Mouse (Mus musculus): ENCODE measurements around the gene Adtrp.

The Adtrp gene

GRCm38 (mm10) chr13:41827581-41827980, 19.9 kb downstream of the Adtrp start:
- DNase-seq: no peak

DNA sequence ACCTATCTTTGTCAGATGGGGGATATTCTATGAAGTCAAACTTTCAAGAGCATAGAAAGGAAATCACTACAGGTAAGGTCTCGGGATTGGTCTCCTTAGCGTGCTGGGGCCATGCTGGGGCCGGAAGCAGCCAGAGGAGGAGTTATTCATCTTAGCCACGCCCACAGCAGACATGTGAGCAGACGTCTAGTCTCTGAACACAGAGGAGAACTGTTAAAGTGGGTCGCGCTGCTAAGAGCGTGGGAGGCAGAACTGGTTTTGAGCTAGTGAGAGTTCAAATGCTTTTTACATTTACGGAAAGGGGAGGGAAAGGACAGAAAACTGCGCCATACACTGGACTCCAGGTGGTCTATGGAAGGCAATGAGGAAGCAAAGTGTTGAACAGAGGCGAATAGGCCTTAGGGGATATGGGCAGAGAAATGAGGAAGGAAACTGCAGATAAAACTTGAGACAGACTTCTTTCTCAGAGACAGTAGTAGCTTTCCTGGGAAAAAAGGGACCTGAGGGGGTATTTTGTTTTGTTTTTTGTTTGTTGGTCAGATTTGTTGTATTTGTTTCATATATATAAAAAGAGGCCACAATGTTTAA, 22.0 kb downstream of the Adtrp start:
- peak; percentile 57 to 62 for DNase-seq

DNA sequence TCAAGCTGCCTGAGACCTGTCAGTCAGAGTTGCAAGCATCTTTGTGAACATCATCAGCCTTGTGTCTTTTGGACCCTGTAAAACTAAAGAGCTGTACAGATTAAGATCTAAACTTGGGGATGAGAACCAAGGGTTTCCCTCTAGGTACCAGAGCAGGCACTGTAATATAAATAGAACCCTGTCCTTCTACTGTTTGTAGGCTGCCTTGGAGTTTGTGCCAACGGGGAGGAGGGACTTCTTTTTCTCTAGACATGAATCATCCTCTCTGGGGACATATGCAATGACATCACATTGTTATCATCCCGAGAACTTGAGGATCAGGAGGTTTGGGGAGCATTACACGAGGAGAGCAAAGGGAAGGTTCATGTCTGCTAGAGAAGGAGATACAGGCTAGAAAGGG, 24.4 kb downstream of the Adtrp start:
- no peak for DNase-seq

DNA sequence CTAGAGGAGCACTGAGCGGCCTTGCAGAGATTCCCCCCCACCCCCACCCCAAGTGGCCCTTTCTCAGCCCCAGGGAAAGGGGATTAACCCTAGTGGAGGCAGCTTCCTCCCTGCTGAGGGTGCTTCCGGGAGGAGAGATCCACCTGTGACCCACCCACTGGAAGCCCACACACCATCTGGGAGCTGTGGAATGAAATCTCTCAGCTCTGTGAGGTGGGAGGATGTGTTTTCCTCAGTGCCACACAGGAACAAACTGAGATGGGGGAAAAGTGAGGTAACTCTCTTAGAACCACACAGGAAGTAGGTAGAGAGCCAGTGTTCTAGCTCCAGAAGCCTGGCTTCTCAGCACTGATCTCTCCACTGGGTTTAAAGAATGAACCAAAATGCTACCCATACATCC, 24.9 kb downstream of the Adtrp start:
- no peak for DNase-seq

DNA sequence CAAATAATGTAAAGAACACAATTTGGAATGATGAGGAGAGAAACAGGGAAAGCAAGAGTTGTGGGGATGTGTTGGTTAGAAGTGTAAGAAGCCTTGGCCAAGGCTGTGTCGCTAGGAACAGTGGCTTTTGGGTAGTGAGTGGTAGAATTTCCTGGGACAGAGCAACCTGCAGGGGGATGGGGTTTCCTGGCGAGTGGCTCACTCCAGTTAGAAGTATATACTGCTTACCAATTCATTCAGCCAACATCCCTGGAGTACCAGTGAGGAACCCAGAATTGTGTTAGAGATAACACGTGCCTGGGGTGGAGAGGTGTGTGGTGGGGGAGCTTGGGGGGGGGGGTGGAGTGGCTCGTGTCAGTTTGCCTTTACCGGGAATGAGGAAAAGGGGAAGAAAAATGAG, 25.4 kb downstream of the Adtrp start:
- DNase-seq: no peak

- DNase-seq: no peak
These were observed 26.5 kb downstream of the Adtrp start for GRCm38 (mm10) chr13:41820947-41821346.

GRCm38 (mm10) chr13:41819918-41820317, 27.6 kb downstream of the Adtrp start:
- no peak for DNase-seq

GRCm38 (mm10) chr13:41819484-41819883, 28.0 kb downstream of the Adtrp start:
- peak; percentile 8 to 11 for DNase-seq

DNA sequence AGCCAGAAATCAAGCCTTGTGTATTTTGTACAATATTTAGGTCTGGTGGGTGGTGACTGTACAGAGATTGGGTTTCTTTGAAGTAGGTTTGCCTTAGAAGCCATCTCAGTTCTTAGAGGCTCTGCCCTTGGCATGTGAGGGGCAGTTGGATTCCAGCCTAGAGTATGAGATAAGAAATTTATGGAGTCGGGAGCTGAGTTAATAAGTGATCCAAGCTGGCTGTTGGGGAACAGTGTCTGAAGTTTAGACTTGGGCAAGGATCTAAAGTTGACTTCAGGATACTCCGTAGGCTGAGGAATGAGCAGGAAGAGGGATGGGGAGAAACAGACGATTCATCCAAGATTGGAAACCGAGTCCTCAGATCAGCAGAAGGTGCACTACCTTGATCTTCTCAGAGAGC, 29.9 kb downstream of the Adtrp start:
- no peak for DNase-seq

DNA sequence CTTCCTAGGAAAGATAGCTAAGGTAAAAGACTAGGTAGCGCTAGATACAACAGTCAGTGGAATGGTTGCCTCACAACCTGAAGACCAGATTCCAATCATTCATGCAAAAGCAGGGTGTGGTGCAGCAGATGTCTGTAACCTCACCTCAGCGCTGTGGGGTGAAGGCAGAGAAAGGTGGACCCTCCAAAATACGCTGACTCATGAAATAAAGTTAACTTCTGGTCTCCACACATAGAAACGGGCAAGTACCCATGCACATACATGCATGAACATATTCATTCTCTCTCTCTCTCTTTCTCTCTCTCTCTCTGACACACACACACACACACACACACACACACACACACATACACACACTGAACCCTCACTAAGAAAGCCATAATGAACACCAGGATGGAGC, 30.8 kb downstream of the Adtrp start:
- DNase-seq: no peak

- DNase-seq: no peak
These were observed 36.7 kb downstream of the Adtrp start for GRCm38 (mm10) chr13:41810776-41811175.

DNA sequence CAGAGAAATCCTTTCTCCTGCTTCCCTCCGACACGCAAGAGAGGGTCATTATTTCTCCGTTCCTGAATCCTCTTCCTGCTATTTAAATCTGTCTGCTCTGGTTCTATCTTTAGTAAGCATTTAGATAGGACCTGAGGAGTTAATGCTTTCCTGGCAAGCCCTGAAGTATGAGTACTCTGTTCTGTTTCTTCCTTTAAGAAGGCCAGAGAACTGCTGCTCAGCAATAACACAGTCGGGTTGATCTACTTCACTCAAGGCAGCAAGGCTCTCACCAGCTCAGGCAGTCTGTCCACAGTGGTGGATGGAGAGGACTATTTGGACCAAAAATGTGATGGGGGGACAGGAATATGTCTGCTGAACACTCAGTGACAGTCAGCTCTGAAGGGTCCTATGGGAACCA, 39.7 kb downstream of the Adtrp start:
- no peak for DNase-seq

DNA sequence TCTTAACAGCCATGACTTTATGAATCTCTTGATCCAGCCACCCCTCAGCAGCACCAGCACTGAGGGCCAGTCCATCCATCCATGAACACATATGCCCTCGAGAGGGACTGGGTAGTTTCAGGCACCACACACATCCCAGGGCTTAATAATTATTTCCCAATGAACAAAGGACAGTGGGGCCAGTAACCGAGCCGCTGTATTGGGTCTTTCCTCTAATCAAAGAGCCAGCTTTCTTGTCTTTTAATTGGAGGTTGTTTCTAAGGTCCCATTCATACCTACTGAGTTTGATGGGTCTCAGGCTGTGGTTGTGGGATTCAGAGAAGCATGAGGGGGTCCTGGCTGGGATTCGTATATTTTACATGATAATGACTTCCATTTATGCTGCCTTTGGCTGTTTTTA, 40.2 kb downstream of the Adtrp start:
- no peak for DNase-seq

- no peak for DNase-seq
These were observed 42.2 kb downstream of the Adtrp start for GRCm38 (mm10) chr13:41805138-41805820.

GRCm38 (mm10) chr13:41803656-41804265, 43.7 kb downstream of the Adtrp start:
- DNase-seq: peak; percentile 70 to 73

GRCm38 (mm10) chr13:41801177-41801636, 46.3 kb downstream of the Adtrp start:
- peak; percentile 54 to 60 for DNase-seq

GRCm38 (mm10) chr13:41792849-41793248, 54.6 kb downstream of the Adtrp start:
- no peak for DNase-seq

GRCm38 (mm10) chr13:41787863-41788536, 59.5 kb downstream of the Adtrp start:
- DNase-seq: peak; percentile 32

DNA sequence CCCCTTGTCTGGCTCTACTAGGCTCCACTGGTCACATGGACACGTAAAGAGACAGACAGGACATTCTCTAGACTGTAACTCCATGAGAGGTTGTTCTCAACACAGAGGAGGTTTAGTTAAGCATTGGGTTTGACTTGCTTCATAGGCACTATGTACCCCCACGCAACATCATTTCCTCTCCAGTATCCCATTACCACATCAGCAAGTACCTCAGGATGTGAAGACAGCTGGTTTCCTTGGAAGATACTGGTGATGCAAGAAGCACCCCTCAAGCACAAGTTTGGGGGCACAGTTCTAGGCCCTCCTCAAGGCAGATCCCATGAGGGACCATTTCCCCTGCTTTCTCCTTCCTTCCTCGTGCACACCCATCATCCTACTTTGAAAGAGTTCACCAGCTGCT, 60.8 kb downstream of the Adtrp start:
- no peak for DNase-seq

DNA sequence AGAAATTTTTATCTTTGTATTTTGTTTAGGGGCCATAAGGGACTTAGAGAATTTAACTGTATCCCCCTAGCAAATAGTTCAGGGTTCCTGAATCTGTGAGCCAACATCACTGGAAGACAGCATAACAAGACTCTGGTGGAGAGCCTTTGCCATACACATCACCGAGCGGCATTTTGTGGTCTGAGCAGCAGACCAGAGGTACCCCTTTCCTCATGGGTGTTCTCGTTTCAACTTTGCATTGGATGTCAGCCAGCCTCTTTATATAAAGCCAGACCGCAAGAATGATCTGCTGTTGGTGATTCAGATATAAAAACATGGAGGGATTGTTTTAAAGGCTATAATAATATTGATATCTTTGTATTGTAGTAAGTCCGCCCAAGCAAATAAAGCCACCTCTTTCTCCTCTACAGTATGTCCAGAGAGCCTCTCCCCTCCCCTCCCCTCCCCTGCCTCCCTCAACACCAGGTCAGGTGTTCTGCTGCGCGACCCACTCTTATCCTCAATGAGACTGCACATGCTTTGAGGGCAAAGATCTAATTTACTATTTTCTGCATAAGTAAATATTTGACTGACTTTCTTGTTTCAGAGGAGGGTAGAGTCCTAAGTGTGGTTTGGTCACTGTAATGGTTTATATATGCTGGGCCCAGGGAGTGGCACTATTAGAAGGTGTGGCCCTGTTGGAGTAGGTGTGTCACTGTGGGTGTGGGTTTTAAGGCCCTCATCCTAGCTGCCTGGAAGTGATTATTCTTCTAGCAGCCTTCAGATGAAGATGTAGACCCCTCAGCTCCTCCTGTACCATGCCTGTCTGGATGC, 62.4 kb downstream of the Adtrp start:
- DNase-seq: no peak

- DNase-seq: no peak
These were observed 67.2 kb downstream of the Adtrp start for GRCm38 (mm10) chr13:41780296-41780695.

DNA sequence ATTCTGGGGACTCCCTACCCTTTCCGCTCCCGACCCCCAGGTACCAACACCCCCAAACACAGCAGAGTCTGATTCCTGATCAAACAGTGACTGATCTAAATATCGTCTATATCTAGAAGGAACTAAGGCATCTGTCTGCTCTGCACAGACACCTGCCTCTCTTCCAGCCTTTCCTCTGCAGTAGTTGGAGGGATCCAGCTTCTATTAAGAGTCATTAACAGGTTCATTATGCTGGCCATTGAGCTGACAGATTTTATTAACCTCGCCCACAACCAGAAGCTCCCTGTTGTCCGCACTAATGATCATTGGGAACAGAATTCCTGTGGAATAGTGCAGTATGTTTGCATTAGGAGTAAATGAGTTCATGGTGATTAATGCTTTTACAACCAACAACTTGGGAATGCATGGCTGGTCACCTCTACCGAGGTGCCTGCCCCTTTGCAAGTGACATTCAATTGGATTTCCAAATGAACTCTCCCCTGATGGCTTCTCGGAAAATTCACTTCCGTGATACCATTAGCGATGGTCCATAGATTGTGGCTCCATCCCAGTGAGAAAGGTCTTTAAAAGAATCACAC, 67.8 kb downstream of the Adtrp start:
- no peak for DNase-seq
